Mouse (Mus musculus) right cerebral cortex, adult 18-20 months (tissue): Measurements from ENCODE around the gene 4933417A18Rik.
A peak's percentile ranks its signal among the peaks of the same experiment; 100 is the strongest.
"Not testable (repeated sequence)": the region's sequence is repeated elsewhere in the genome, so short reads cannot be mapped to it uniquely, and the experiment has no call there.

Experiments used
- DNase-seq: peaks from one replicate; pipeline ENCODE4 v3.0.0; 2022; ENCODE audit warnings: mixed read lengths

Gene 4933417A18Rik

DNA sequence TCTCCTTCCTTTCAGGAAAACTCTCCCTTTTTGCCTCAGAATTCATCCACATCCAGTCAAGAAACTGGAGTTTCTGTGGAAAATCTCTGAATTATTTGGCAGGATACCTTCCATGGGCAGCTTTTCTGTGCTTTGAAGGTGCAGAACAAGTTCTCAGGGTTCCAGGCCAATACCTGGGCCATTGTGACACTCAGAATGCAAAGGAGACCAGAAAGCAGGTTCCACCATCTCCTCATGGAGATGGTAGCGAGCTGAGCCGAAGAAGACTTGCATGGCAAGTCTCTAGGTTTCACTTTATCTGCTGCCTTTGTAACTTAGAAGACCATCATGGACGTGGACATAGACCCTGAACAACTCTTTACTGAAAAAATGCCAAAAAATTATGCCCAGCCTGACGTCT lies at the start of gene 4933417A18Rik, which contains the start of gene Fam217a:
Gene 4933417A18Rik (plus strand): TSS at position 200 of the 400 bp plus-strand sequence.
Gene Fam217a (minus strand): TSS at position 101 of the 400 bp plus-strand sequence.
- DNase-seq: no peak

GRCm38 (mm10) chr13:34874736-34875135 lies 49.5 kb upstream of the 4933417A18Rik start:
- not testable (repeated sequence) for DNase-seq

- DNase-seq: peak; percentile 95
Observed at GRCm38 (mm10) chr13:34875166-34875710, 49.0 kb upstream of the 4933417A18Rik start, which contains the start of gene Prpf4b. Gene Prpf4b, plus strand, starts transcription at chr13:34875302.

DNA sequence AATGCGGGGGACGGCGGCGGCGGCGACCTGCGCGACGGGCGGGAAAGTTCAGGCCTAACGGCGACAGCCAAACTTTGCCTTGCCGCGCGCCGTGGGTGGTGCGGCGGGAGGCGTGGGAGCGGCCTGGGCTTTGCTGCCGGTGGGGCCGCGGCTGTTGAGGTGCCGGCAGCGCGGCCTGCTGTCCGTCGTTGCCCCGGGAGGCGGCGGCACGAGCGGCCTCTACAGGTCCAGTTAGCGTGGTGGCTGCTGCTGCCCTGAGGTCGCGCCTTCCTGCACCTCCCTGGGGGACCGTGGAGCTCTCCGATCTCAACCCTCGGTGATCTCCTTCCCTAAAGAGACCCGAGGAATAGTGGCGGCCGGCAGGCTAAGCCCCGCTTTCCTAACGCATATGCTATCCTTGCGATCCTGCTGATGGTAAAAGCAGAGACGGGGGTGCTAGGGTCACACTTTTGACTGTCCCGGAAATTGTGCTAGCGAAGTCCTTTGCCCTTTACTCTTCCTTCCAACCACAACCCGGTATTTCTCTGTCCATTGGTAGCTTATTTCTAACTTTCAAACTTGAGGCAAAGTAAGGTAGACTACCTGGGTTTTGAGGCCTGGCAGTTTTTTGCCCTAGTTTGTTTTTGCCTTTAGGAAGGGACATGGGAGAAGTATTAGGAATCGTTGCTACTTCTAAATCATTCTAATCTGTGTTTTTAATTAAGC lies 48.3 kb upstream of the 4933417A18Rik start:
- no peak for DNase-seq

DNA sequence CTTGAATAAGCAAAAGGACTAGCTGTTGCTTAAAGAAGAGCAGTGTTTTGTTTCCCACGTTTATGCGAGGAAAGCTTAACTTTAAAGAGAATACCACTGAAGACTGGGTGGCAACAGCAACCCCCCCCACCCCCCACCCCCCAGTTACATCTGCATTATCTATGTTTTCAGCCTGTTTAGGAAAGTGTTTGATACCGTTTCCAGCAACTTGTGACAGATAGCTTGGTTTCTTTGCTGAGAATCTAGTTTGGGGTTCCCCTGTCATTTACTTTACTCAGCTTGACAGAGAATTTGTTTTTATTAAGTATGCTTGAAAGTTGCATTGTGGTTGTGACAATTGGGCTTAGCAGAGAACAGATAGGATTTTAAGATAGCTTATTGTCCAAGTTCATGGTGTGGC lies 47.7 kb upstream of the 4933417A18Rik start:
- no peak for DNase-seq

DNA sequence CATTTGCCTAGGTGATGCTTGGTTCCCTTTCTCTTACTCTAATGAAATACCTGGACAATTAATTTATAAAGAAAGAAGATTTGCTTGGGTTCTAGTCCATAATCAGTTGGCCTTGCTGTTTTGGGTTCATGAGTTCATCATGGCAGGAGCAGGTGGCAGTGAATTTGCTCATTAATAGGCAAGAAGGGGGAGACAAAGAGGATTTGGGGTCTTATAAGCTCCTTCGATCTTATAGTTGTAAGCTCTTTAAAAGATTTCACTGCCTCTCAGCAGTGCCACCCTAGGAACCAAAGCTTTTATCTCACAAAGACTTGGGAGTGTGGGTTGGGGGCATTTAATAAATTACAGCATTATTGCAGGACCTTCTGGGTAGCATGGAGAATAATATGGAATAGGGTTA lies 31.3 kb upstream of the 4933417A18Rik start:
- no peak for DNase-seq

- no peak for DNase-seq
Observed at GRCm38 (mm10) chr13:34914614-34915013, 9.6 kb upstream of the 4933417A18Rik start.

- DNase-seq: no peak
Observed at GRCm38 (mm10) chr13:34916520-34917167, 7.6 kb upstream of the 4933417A18Rik start.

DNA sequence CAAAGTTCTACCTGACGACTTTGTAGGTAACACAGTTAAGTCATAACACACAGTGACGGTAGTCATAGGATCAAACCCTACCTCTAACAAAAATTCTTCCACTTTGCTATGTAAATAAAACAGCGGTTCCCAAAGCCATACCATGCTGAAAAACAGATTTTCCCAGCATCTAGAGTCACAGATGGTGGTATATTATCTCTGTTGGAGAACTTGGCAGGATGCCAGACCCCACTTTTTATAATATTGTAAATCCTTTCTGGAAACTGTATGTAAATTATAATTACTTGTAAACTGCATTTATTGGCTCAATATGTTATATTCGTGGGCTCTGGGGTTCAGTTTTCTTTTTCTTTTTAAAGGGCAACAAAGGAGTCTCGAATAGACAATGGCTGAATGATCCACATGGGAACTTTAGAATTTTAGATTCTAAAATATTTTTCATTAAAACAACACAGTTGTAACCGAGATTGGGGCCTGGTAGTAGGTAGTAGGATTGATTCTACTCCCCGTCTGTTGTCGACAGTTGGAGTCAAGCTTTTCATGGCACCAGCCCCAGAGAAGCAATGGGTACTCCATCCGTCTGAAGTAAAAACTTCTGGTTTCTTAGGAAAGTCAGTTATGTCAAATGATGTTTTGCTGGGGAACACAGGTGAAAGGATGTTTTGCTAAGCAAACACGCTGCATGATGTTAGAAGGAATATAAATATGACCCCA lies 10.9 kb downstream of the 4933417A18Rik start:
- peak; percentile 15 for DNase-seq

DNA sequence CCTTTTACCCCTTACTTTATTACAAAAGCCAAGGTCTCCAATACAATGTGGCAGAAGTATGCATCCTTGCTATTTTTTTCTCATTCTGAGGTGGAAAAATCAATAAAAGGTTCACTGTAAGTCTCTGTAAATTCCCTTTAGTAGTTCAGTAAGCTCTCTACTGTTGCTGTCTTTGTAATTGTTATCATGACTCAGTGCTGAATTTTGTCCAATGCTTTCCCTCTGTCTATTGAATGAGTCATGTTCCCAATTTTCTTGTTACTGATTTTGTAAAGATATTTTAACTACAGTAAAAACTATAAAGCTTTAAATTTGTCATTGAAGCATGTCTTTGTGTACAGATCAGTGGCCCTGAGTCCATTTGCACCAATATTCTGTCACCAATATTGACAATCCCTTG lies 18.2 kb downstream of the 4933417A18Rik start:
- no peak for DNase-seq

- not testable (repeated sequence) for DNase-seq
Observed at GRCm38 (mm10) chr13:34951437-34951836, 27.2 kb downstream of the 4933417A18Rik start.

- DNase-seq: no peak
Observed at GRCm38 (mm10) chr13:34956901-34957300, 32.7 kb downstream of the 4933417A18Rik start.

- DNase-seq: not testable (repeated sequence)
Observed at GRCm38 (mm10) chr13:34958158-34958557, 33.9 kb downstream of the 4933417A18Rik start.

DNA sequence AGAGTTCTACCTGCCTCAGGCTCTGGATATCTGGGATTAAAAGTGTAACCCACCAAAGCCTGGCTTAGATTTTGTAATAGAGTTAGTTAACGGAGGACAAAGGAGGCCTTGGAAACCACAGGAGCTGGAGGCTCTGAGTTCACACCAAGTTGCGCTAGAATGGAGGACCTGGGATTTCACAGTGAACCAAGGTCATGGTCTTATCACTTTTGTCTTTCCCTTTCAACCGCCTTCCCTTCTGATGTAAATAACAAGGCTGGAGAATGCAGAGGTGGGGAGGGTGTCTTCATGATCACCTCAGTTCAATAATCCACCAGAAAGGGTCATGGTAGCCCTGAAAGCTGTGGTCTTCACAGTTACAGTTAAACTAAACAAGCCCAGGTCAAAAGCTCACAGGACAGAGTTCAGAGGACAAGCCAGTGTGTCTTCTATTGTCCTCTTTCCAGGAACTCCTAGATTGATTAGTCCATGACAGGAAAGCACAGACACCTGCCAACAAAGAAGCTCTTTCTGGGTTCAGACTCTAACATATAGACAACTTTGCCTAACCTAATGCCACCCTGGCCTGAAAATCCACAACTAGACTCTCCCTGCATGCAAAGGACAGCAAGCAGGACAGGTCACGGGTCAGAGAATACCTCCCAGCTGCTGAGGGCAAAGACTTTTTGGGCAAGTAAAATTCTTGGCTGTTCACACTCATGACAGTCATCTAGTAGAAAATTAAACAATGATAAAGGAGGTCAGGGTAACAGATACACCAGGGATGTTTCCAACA lies 37.0 kb downstream of the 4933417A18Rik start:
- no peak for DNase-seq

DNA sequence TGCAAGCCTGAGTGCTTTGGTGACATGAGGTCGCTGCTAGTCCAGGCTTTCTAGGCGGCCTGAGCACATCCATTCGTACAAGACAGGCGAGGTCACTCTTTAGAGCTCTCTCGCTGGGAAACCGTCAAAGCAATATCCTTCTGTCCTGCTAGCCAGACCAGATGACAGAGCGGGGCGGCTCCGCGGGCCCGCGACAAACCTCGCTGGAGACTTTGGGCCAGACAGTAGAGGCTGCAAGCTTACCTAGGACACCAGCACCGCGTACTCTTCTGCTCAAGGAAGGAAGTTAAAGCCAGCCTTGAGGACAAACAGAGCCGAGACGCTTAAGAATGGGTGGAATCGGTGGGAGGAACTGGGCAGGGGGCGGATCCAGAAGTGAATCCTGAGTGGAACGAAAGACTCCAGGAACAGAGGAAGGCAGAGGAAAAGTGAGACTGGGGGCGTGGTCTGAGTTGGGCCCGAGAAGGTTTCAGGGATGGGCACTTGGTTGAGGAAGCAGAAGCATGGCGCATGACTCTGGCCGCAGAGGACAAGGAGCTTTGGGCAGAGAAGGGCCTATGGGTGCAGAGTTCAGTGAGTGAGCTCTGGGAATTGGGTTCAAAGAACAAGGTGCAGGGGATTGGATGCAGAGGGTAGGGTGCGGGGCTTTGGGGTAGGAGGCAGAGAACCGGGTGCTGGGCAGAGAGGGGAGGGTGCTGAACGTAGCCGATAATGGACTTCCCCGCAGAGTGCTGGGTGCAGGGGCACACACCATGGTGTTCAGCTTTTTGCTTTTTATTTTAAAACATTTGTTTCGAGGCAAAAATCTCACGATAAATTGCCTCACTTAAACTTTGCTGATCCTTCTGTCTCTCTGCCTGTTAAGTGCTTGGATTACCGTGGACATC lies 39.5 kb downstream of the 4933417A18Rik start, which contains the start of gene Eci3:
Gene Eci3 (minus strand): TSS at position 300 of the 887 bp plus-strand sequence.
- no peak for DNase-seq

DNA sequence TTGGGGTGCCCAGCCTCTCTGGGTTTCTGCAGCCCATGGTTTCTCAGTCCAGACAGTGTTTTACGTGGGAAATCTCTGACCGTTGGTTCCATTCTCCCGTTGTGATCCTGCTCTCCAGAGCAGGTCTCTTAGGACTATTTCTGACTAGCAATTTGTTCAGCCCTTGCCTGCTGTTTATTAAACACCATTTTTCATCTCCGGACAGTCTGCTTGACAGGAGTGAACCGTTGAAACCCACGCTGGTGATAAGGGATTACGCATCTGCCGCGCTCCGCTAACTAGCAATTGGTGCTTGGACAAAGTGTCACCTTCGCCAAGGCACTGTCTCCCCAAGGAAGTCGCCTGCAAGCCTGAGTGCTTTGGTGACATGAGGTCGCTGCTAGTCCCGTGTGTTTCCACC lies 40.2 kb downstream of the 4933417A18Rik start:
- no peak for DNase-seq

DNA sequence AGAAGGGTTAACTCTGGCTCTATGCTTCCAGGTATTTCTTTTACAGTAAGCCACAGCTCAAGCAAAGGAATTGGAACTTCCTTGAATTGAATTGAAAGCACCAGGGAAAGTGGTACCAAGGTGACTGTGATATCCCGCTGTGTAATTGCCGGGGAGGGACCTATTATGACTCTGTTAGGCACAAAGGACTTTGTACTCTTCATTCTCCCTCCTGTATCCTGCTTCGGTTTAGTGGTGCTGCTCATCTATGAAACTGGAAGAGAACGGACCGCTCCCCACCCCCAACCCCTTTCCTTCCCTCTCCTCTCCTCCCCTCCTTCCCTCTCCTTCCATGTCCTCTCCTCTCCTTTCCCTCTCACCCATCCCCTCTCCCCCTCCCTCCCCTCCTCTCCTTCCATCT lies 40.7 kb downstream of the 4933417A18Rik start:
- no peak for DNase-seq

- DNase-seq: not testable (repeated sequence)
Observed at GRCm38 (mm10) chr13:34965647-34966046, 41.4 kb downstream of the 4933417A18Rik start.

GRCm38 (mm10) chr13:34972456-34972855 lies 48.2 kb downstream of the 4933417A18Rik start:
- not testable (repeated sequence) for DNase-seq

GRCm38 (mm10) chr13:34973149-34973548 lies 48.9 kb downstream of the 4933417A18Rik start:
- no peak for DNase-seq

GRCm38 (mm10) chr13:34973770-34974169 lies 49.6 kb downstream of the 4933417A18Rik start:
- no peak for DNase-seq
